Mouse (Mus musculus) lung, postnatal 4 days (tissue): ENCODE data around the gene Agpat3.

Experiments used
- DNase-seq, 2 experiments: peaks; one replicate each; pipeline ENCODE4 v3.0.0; 2021

Gene Agpat3

GRCm38 (mm10) chr10:78351887-78352665, at the start of gene Agpat3:
Gene Agpat3 (minus strand): TSS chr10:78352489.
- DNase-seq = peak; percentile 74 to 83

GRCm38 (mm10) chr10:78401127-78401526, 48.8 kb upstream of the Agpat3 start:
- DNase-seq = no peak

GRCm38 (mm10) chr10:78399090-78399657, 46.9 kb upstream of the Agpat3 start:
- DNase-seq = peak in 1 of 2 experiments; percentile 20

GRCm38 (mm10) chr10:78396625-78396885, 44.3 kb upstream of the Agpat3 start:
- no peak for DNase-seq

GRCm38 (mm10) chr10:78395819-78396624, 43.7 kb upstream of the Agpat3 start:
- peak; percentile 91 to 94 for DNase-seq

GRCm38 (mm10) chr10:78395377-78395776, 43.1 kb upstream of the Agpat3 start:
- DNase-seq = no peak

GRCm38 (mm10) chr10:78392072-78392471, 39.8 kb upstream of the Agpat3 start:
- DNase-seq = peak; percentile 81 to 87

- no peak for DNase-seq
Observed at GRCm38 (mm10) chr10:78390982-78391470, 38.7 kb upstream of the Agpat3 start.

GRCm38 (mm10) chr10:78388216-78388980, 36.1 kb upstream of the Agpat3 start:
- DNase-seq = no peak

GRCm38 (mm10) chr10:78385520-78385919, 33.2 kb upstream of the Agpat3 start:
- DNase-seq = no peak

- no peak for DNase-seq
Observed at GRCm38 (mm10) chr10:78383567-78383966, 31.3 kb upstream of the Agpat3 start.

GRCm38 (mm10) chr10:78378516-78378915, 26.2 kb upstream of the Agpat3 start:
- DNase-seq = no peak

- DNase-seq = peak in 1 of 2 experiments; percentile 25
Observed at GRCm38 (mm10) chr10:78372681-78373668, 20.7 kb upstream of the Agpat3 start.

- DNase-seq = peak; percentile 37 to 85
Observed at GRCm38 (mm10) chr10:78371746-78372145, 19.5 kb upstream of the Agpat3 start.

- no peak for DNase-seq
Observed at GRCm38 (mm10) chr10:78367586-78367985, 15.3 kb upstream of the Agpat3 start.

- no peak for DNase-seq
Observed at GRCm38 (mm10) chr10:78366851-78367312, 14.6 kb upstream of the Agpat3 start.

GRCm38 (mm10) chr10:78366195-78366834, 14.0 kb upstream of the Agpat3 start:
- DNase-seq = no peak

- DNase-seq = no peak
Observed at GRCm38 (mm10) chr10:78365555-78365954, 13.3 kb upstream of the Agpat3 start.

- DNase-seq = peak in 1 of 2 experiments; percentile 18
Observed at GRCm38 (mm10) chr10:78364106-78364505, 11.8 kb upstream of the Agpat3 start.

- no peak for DNase-seq
Observed at GRCm38 (mm10) chr10:78363366-78363765, 11.1 kb upstream of the Agpat3 start.

- DNase-seq = no peak
Observed at GRCm38 (mm10) chr10:78361951-78362350, 9.7 kb upstream of the Agpat3 start.
